Mouse (Mus musculus): ENCODE measurements around the gene Vmn1r6.
"Not testable (repeated sequence)": the region's sequence is repeated elsewhere in the genome, so short reads cannot be mapped to it uniquely, and the experiment has no call there.

Vmn1r6 gene

DNA sequence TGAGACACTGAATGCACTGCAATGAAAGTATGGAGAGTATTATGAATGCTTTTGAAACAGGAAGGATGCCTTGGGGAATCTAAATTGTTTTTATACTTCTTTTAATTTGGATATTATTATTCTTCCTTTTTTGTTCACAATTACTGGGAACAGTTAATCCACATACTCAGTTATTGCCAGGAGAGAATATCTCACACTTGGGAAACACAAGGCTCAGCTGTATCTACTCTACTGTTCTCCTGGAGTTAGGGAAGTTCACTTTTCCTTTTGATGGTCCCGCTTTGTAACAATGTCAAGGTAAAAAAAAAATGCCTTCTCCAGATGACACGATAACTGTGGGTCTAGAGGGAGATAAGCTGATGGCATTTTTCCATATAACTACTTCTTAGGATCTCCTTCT lies at the start of gene Vmn1r6:
Vmn1r6 (plus strand) TSS at position 301 of the 400 bp plus-strand sequence.
- no peak for DNase-seq

DNA sequence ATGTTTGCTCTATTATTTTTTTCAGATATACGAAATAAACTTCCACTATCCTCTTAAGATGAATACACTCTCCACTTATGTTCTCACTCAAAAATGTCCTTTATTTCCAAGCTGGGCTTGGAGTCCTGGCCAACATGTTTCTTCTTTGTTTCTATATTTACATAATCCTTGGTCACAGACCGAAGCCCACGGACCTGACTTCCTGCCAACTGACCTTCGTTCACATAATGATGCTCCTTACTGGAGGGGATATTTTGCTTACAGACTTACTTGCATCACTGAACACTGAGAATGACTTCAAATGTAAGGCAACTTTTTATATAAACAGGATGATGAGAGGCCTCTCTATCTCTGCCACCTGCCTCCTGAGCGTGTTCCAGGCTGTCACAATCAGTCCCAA lies 40.6 kb upstream of the Vmn1r6 start:
- DNase-seq: no peak

DNA sequence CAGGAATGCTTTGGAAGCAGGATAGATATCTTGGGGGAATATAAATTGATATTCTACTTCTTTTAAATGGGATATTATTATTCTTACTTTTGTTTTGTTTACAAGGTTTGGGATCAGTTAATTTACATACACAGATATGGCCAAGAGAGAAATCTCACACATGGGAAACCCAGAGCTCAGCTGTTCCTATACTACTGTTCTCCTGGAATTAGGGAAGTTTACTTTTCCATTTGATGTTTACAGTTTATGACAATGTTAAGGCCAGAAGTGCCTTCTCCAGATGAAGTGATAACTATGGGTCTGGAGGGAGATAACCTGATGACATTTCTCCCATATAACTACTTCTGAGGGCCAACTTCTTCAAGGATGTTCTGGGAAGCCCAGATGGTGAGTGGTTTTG lies 27.1 kb upstream of the Vmn1r6 start, which contains the start of gene Vmn1r5:
Vmn1r5 (plus strand) TSS at position 301 of the 400 bp plus-strand sequence.
- DNase-seq: no peak

DNA sequence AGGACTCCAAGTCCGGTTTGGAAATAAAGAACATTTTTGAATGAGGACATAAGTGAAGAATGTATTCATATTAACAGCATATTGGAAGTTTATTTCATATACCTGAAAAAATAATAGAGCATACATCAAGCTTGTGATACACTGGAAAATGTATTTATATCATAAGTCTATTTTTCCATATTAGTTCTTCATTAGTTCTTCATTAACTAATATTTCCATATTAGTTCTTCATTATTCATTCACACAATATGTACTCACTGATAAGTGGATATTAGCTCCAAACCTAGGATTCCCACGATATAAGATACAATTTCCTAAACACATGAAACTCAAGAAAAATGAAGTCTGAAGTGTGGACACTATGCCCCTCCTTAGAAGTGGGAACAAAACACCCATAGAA lies 28.2 kb downstream of the Vmn1r6 start, which contains the start of gene Vmn1r7:
Vmn1r7 (minus strand) TSS at position 101 of the 400 bp plus-strand sequence.
- not testable (repeated sequence) for DNase-seq

DNA sequence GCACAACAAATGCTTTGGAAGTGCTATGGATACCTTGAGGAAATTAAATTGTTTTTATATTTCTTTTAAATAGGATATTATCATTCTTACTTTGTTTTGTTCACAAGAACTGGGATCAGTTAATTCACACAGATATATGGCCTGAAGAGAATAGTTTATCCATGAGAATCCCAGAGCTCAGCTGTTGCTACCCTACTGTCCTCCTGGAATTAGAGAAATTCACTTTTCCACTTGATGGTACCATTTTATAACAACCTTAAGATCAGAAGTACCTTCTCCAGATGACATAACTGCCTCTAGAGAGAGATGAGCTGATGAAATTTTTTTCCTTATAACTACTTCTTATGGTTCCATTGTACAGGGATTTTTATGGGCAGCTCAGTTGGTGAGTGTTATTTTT lies 34.9 kb downstream of the Vmn1r6 start, which contains the start of gene Vmn1r8:
Vmn1r8 (plus strand) TSS at position 301 of the 400 bp plus-strand sequence.
- no peak for DNase-seq

DNA sequence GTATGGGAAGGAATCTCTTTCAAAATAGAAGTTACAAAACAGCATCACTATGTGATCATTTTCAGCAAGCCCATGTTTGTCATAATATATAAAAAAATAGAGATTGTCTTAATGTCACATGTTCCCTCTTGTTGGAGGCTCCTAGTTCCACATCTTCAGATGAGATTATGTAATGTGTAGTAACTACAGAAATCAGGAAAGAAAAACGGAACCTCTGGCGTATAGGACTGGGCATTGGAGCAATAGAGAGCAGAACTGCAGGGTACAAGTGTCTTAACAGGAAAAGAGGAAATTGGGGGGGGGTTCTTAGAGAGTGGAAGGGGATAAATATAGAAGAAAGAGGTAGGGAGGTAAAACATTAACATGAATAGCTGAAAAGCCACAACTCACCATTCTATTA lies 37.6 kb downstream of the Vmn1r6 start:
- no peak for DNase-seq

Data from cerebellum, postnatal 14 days (tissue).